Mouse (Mus musculus) MEL (cell line): Measurements from ENCODE around the gene Gata3. TPM values are rescaled to one million over a fixed set of nuclear protein-coding genes. Genes with fewer than 3 reads are reported as not detected.

ENCODE experiments used
- DNase-seq: peaks from one replicate; pipeline ENCODE4 v3.0.0; 2011; ENCODE audit warnings: low read depth, low spot score
- H3K27ac ChIP-seq: 2 replicates; pipeline ENCODE4 v1.5.1; 2012; ENCODE audit warnings: low read depth, mild to moderate bottlenecking, control low read depth, low read length, moderate library complexity; ENCODE audit not compliant: control insufficient read depth
- H3K27me3 ChIP-seq, 2 experiments: fragments of 150-350 bp in 1 of 2; sonication (generic) in 1 of 2; 2 replicates each; pipeline ENCODE4 v1.6.1; 2012; ENCODE audit warnings: low read length in 2 of 2, mild to moderate bottlenecking in 2 of 2, improper control_type of control experiment in 1 of 2, moderate library complexity in 1 of 2; ENCODE audit not compliant: insufficient read depth in 2 of 2, control insufficient read depth in 1 of 2
- H3K36me3 ChIP-seq, 2 experiments: 2 replicates each; pipeline ENCODE4 v1.6.1; 2012 to 2014; ENCODE audit warnings: low read length in 2 of 2, improper control_type of control experiment in 1 of 2, inconsistent platforms in 1 of 2, mild to moderate bottlenecking in 1 of 2; ENCODE audit not compliant: insufficient read depth in 2 of 2, control insufficient read depth in 1 of 2
- H3K4me1 ChIP-seq, 2 experiments: fragments of 150-350 bp in 1 of 2; sonication (generic) in 1 of 2; 2 replicates each; pipeline ENCODE4 v1.6.1; 2012; ENCODE audit warnings: low read length in 2 of 2, improper control_type of control experiment in 1 of 2, mild to moderate bottlenecking in 1 of 2; ENCODE audit not compliant: insufficient read depth in 2 of 2, control insufficient read depth in 1 of 2
- H3K4me3 ChIP-seq, 2 experiments: fragments of 150-350 bp in 1 of 2; sonication (generic) in 1 of 2; 2 replicates each; pipeline ENCODE4 v1.5.1; 2012; ENCODE audit warnings: low read depth in 2 of 2, low read length in 2 of 2, mild to moderate bottlenecking in 2 of 2, moderate library complexity in 2 of 2, control low read depth in 1 of 2, improper control_type of control experiment in 1 of 2; ENCODE audit not compliant: control insufficient read depth in 1 of 2, insufficient read depth in 1 of 2
- H3K79me2 ChIP-seq: 2 replicates; pipeline ENCODE4 v1.6.1; 2012; ENCODE audit warnings: mild to moderate bottlenecking, low read length, moderate library complexity; ENCODE audit not compliant: control insufficient read depth, poor library complexity, insufficient read depth
- H3K9ac ChIP-seq: 2 replicates; pipeline ENCODE4 v1.6.1; 2012; ENCODE audit warnings: low read depth, mild to moderate bottlenecking, control low read depth, low read length, moderate library complexity; ENCODE audit not compliant: control insufficient read depth, poor library complexity, severe bottlenecking
- H3K9me3 ChIP-seq: fragments of 150-350 bp; sonication (generic); replicated peaks from 2 replicates; pipeline ENCODE4 v1.6.1; 2012; ENCODE audit warnings: mild to moderate bottlenecking, low read length, improper control_type of control experiment, moderate library complexity; ENCODE audit not compliant: insufficient read depth
- CHD2 ChIP-seq: IDR thresholded peaks from 2 replicates; pipeline ENCODE4 v1.6.1; 2011; ENCODE audit warnings: low read length, improper control_type of control experiment
- CTCF ChIP-seq, 3 experiments: IDR thresholded peaks in 2 of 3; conservative IDR thresholded peaks in 1 of 3; 2 replicates each; pipeline ENCODE4 v1.5.1; 2011 to 2012; ENCODE audit warnings: low read length in 3 of 3, low read depth in 2 of 3, mild to moderate bottlenecking in 2 of 3, improper control_type of control experiment in 1 of 3, inconsistent platforms in 1 of 3, mixed read lengths in 1 of 3, moderate library complexity in 1 of 3; ENCODE audit not compliant: control insufficient read depth in 1 of 3, insufficient read depth in 1 of 3, poor library complexity in 1 of 3, severe bottlenecking in 1 of 3
- E2F4 ChIP-seq: IDR thresholded peaks from 2 replicates; pipeline ENCODE4 v1.6.1; 2011; ENCODE audit warnings: low read depth, low read length, improper control_type of control experiment, borderline replicate concordance
- ELF1 ChIP-seq: IDR thresholded peaks from 2 replicates; pipeline ENCODE4 v1.6.1; 2014; ENCODE audit warnings: low read depth, mild to moderate bottlenecking, inconsistent platforms, low read length, improper control_type of control experiment, moderate library complexity
- EP300 ChIP-seq, 2 experiments: IDR thresholded peaks; 2 replicates each; pipeline ENCODE4 v1.6.1; 2011; ENCODE audit warnings: improper control_type of control experiment in 2 of 2, low read length in 2 of 2, low read depth in 1 of 2, mild to moderate bottlenecking in 1 of 2
- GABPA ChIP-seq: IDR thresholded peaks from 2 replicates; pipeline ENCODE4 v1.6.1; 2012; ENCODE audit warnings: low read depth, mild to moderate bottlenecking, inconsistent platforms, low read length, improper control_type of control experiment, moderate library complexity
- MAFK ChIP-seq: IDR thresholded peaks from 2 replicates; pipeline ENCODE4 v1.6.1; 2011; ENCODE audit warnings: low read depth, mild to moderate bottlenecking, low read length, improper control_type of control experiment, borderline replicate concordance
- MAZ ChIP-seq: IDR thresholded peaks from 2 replicates; pipeline ENCODE4 v1.6.1; 2012; ENCODE audit warnings: low read depth, mild to moderate bottlenecking, inconsistent platforms, low read length, improper control_type of control experiment
- MEF2A ChIP-seq: IDR thresholded peaks from 2 replicates; pipeline ENCODE4 v1.6.1; 2014; ENCODE audit warnings: low read depth, mild to moderate bottlenecking, inconsistent platforms, low read length, improper control_type of control experiment; ENCODE audit not compliant: poor library complexity, insufficient replicate concordance, severe bottlenecking; ENCODE audit errors: extremely low read depth
- MYB ChIP-seq: IDR thresholded peaks from 2 replicates; pipeline ENCODE4 v1.6.1; 2011; ENCODE audit warnings: mild to moderate bottlenecking, low read depth, low read length, improper control_type of control experiment
- NRF1 ChIP-seq: IDR thresholded peaks from 2 replicates; pipeline ENCODE4 v1.6.1; 2014; ENCODE audit warnings: low read depth, mild to moderate bottlenecking, inconsistent platforms, low read length, improper control_type of control experiment, moderate library complexity; ENCODE audit not compliant: poor library complexity, insufficient read depth, severe bottlenecking
- POLR2A ChIP-seq, 2 experiments: IDR thresholded peaks; 2 replicates each; pipeline ENCODE4 v1.6.1; 2011 to 2012; ENCODE audit warnings: low read length in 2 of 2, mild to moderate bottlenecking in 2 of 2, control low read depth in 1 of 2, improper control_type of control experiment in 1 of 2, low read depth in 1 of 2, moderate library complexity in 1 of 2; ENCODE audit not compliant: control insufficient read depth in 1 of 2, insufficient read depth in 1 of 2, poor library complexity in 1 of 2
- POLR2AphosphoS5 ChIP-seq: IDR thresholded peaks from 2 replicates; pipeline ENCODE4 v1.6.1; 2012; ENCODE audit warnings: low read depth, borderline replicate concordance, mild to moderate bottlenecking, inconsistent platforms, low read length, moderate library complexity, mixed read lengths
- RAD21 ChIP-seq: IDR thresholded peaks from 2 replicates; pipeline ENCODE4 v1.6.1; 2011; ENCODE audit warnings: mild to moderate bottlenecking, low read depth, low read length, improper control_type of control experiment
- SMC3 ChIP-seq: IDR thresholded peaks from 2 replicates; pipeline ENCODE4 v1.6.1; 2011; ENCODE audit warnings: low read depth, low read length, improper control_type of control experiment
- TAL1 ChIP-seq: IDR thresholded peaks from 2 replicates; pipeline ENCODE4 v1.6.1; 2012; ENCODE audit warnings: mild to moderate bottlenecking, inconsistent platforms, low read length, moderate library complexity, mixed read lengths
- TBP ChIP-seq: IDR thresholded peaks from 2 replicates; pipeline ENCODE4 v1.8.0; 2011; ENCODE audit warnings: low read depth, low read length, improper control_type of control experiment
- TCF12 ChIP-seq: IDR thresholded peaks from 2 replicates; pipeline ENCODE4 v1.6.1; 2014; ENCODE audit warnings: low read depth, mild to moderate bottlenecking, inconsistent platforms, low read length, improper control_type of control experiment, moderate library complexity
- USF2 ChIP-seq, 2 experiments: IDR thresholded peaks; 2 replicates each; pipeline ENCODE4 v1.6.1; 2011 to 2012; ENCODE audit warnings: improper control_type of control experiment in 2 of 2, low read length in 2 of 2, borderline replicate concordance in 1 of 2, inconsistent platforms in 1 of 2, low read depth in 1 of 2, mild to moderate bottlenecking in 1 of 2; ENCODE audit not compliant: insufficient read depth in 1 of 2
- ZC3H11A ChIP-seq: IDR thresholded peaks from 2 replicates; pipeline ENCODE4 v1.6.1; 2012; ENCODE audit warnings: low read depth, mild to moderate bottlenecking, inconsistent platforms, low read length, improper control_type of control experiment
- ZNF384 ChIP-seq: IDR thresholded peaks from 2 replicates; pipeline ENCODE4 v1.6.1; 2012; ENCODE audit warnings: low read depth, mild to moderate bottlenecking, inconsistent platforms, low read length, improper control_type of control experiment
- polyA plus RNA-seq, 2 experiments: library from polyadenylated mRNA; stranded (reverse) in 1 of 2; unstranded in 1 of 2; fragments of >175 nt in 1 of 2; fragments of >200 nt in 1 of 2; gene quantifications; 2 replicates each; pipeline versions ENCODE4 v1.2.1 to v1.2.4; 2012; ENCODE audit warnings: low replicate concordance in 2 of 2, low read depth in 1 of 2; ENCODE audit not compliant: insufficient read length in 2 of 2, insufficient read depth in 1 of 2, missing spikeins in 1 of 2
- total RNA-seq: library from RNA; depleted of rRNA; stranded (reverse); fragments of 300-350 nt; gene quantifications from 2 replicates; pipeline ENCODE4 v1.2.3, GENCODE M21; 2012

Gene Gata3
- total and polyA plus RNA-seq, 3 experiments = 0.12 to 2.0 TPM; not detected in 1

GRCm38 (mm10) chr2:9892541-9892940 is 2.7 kb upstream of the Gata3 start (continued):
- no peak for TF ChIP-seq RAD21
- TF ChIP-seq SMC3 = no peak
- TF ChIP-seq MAZ = no peak
- no peak for TF ChIP-seq TBP
- no peak for TF ChIP-seq NRF1
- TF ChIP-seq POLR2A (IDR thresholded peaks at IDR 0.05; ENCODE audit: control insufficient read depth in 1 of 2, insufficient read depth in 1 of 2, low read depth in 1 of 2, low read length in 2 of 2, poor library complexity in 1 of 2) = no peak
- TF ChIP-seq TAL1 = no peak
- no peak for TF ChIP-seq E2F4
- no peak for TF ChIP-seq ZC3H11A
- TF ChIP-seq, all 39 proteins: peak for 5

- no peaks in the 10 kb centered on the region for H3K27me3 ChIP-seq
- no peaks in the 10 kb centered on the region for H3K79me2 ChIP-seq
- H3K27ac ChIP-seq = no peak overlapping the region
- no peak for DNase-seq
- peak overlapping the region in 1 of 2 experiments; percentile 95; a peak in 2 of 4 replicates for H3K4me3 ChIP-seq
- H3K9ac ChIP-seq = no peak overlapping the region
- H3K9me3 ChIP-seq = no peaks in the 10 kb centered on the region
- H3K36me3 ChIP-seq = peaks cover 0 to 6% of the 10 kb centered on the region in 2 experiments; a peak in 2 of 4 replicates
- TF ChIP-seq TAL1 (no peak), MAFK (no peak), ZC3H11A (no peak), EP300 (IDR thresholded peaks at IDR 0.05; ENCODE audit: low read depth in 1 of 2, low read length in 2 of 2) (no peak), ELF1 (no peak), USF2 (IDR thresholded peaks at IDR 0.05; ENCODE audit: borderline replicate concordance in 1 of 2, insufficient read depth in 1 of 2, low read depth in 1 of 2, low read length in 2 of 2) (no peak), POLR2A (IDR thresholded peaks at IDR 0.05; ENCODE audit: control insufficient read depth in 1 of 2, insufficient read depth in 1 of 2, low read depth in 1 of 2, low read length in 2 of 2, poor library complexity in 1 of 2) (no peak), MYB (no peak), ZNF384 (no peak), POLR2AphosphoS5 (no peak), GABPA (no peak), MEF2A (no peak), CTCF (IDR thresholded peaks at IDR 0.05 in 2 of 3, conservative IDR thresholded peaks at IDR 0.05 in 1 of 3; ENCODE audit: control insufficient read depth in 1 of 3, insufficient read depth in 1 of 3, low read depth in 2 of 3, low read length in 3 of 3, poor library complexity in 1 of 3, severe bottlenecking in 1 of 3) (no peak), TCF12 (no peak), CHD2 (no peak)
- TF ChIP-seq, all 39 proteins: peak for 0
- H3K4me1 ChIP-seq = peaks cover 7 to 10% of the 10 kb centered on the region in 2 experiments
These were observed 1.1 kb upstream of the Gata3 start for GRCm38 (mm10) chr2:9890906-9891305.
